Mouse (Mus musculus) hindbrain, postnatal 0 days (tissue): ENCODE results near the gene Cacnb3. TPM values are rescaled to one million over a fixed set of nuclear protein-coding genes. Genes with fewer than 3 reads are reported as not detected.
A peak's percentile ranks its signal among the peaks of the same experiment; 100 is the strongest.

Experiments used
- ATAC-seq: fragments of 200-750 bp; cut with Nextera tagmentation; 2 replicates; pipeline ENCODE4 v1.8.0; 2017; ENCODE audit warnings: mild to moderate bottlenecking, moderate TSS enrichment, moderate library complexity
- DNase-seq: peaks from one replicate; pipeline ENCODE4 v3.0.0-alpha.2; 2015; ENCODE audit warnings: low spot score
- H3K27ac ChIP-seq: fragments of 300-500 bp; sonication (generic); 2 replicates; pipeline ENCODE4 v1.5.1; 2014; ENCODE audit warnings: mild to moderate bottlenecking
- H3K27me3 ChIP-seq: fragments of 300-500 bp; sonication (generic); 2 replicates; pipeline ENCODE4 v1.6.1; 2014; ENCODE audit warnings: low read length, mixed read lengths; ENCODE audit not compliant: insufficient read depth
- H3K36me3 ChIP-seq: fragments of 300-500 bp; sonication (generic); 2 replicates; pipeline ENCODE4 v1.6.1; 2014; ENCODE audit warnings: low read length, mixed read lengths; ENCODE audit not compliant: insufficient read depth
- H3K4me1 ChIP-seq: fragments of 300-500 bp; sonication (generic); 2 replicates; pipeline ENCODE4 v1.6.1; 2014; ENCODE audit warnings: antibody characterized with exemption, low read length, mixed read lengths; ENCODE audit not compliant: insufficient read depth
- H3K4me2 ChIP-seq: fragments of 300-500 bp; sonication (generic); 2 replicates; pipeline ENCODE4 v1.6.1; 2014; ENCODE audit warnings: low read depth, mild to moderate bottlenecking, low read length, moderate library complexity, mixed read lengths
- H3K4me3 ChIP-seq: fragments of 300-500 bp; sonication (generic); 2 replicates; pipeline ENCODE4 v1.5.1; 2014; ENCODE audit warnings: low read length
- H3K9ac ChIP-seq: fragments of 300-500 bp; sonication (generic); replicated peaks from 2 replicates; pipeline ENCODE4 v1.6.1; 2014; ENCODE audit warnings: mild to moderate bottlenecking, low read length, moderate library complexity, mixed read lengths
- H3K9me3 ChIP-seq: fragments of 300-500 bp; sonication (generic); 2 replicates; pipeline ENCODE4 v1.6.1; 2016; ENCODE audit warnings: low read length, mixed read lengths
- CTCF ChIP-seq: IDR thresholded peaks from 2 replicates; pipeline ENCODE4 v1.5.1; 2016; ENCODE audit warnings: antibody characterized with exemption, control low read depth, low read depth
- WGBS: fragments of 180-500 bp; shearing (Covaris S2); extraction: QIAGEN DNeasy Blood & Tissue Kit; methylation state at CpG from one replicate; pipeline ENCODE4 v1.1.7; 2014; 5-methylcytosine and 5-hydroxymethylcytosine counted together
- polyA plus RNA-seq: library from polyadenylated mRNA; unstranded; fragments of >200 nt; fragmentation: Nextera tagmentation; extraction: Ambion mirVana; gene quantifications from 2 replicates; pipeline ENCODE4 v1.2.1, GENCODE M21; 2015
- total RNA-seq: library from RNA; depleted of rRNA; stranded (reverse); fragments of >200 nt; gene quantifications from 2 replicates; pipeline ENCODE4 v1.2.3, GENCODE M21; 2014

Gene Cacnb3
- total and polyA plus RNA-seq, 2 experiments from 2014 or later, result 83.1 to 166 TPM

DNA sequence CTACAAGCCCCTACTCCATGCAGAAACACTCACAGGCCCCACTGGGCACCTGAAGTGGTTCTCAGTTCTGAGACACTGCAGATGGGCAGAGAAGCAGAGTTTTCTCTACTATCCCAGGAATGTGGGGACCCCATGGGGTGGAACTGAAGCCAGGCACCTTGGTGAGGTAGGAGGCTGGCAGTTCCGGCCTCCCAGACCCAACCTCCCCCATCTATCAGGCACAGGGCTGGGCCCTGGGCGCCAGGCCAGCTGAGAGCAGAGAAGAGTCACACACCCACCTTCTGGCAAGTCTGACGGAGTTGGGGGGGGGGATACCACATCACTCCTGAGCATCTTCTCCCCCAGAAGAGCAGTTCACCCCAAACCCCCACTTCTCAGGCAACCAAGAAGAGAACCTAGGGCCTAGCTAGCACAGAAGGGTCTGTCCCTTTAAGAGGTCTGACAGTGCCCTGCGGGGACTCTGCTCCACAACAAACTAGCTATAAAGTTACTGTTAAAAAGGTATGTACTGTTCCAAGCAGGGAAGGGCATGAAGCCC lies 27.6 kb upstream of the Cacnb3 start:
- 53% methylated on average over 4 of the region's 4 CpGs for WGBS
- Histone ChIP-seq H3K27ac (no peak overlapping the region), H3K27me3 (no peaks in the 10 kb centered on the region), H3K9ac (peak overlapping the region; percentile 15; the same call in 1 of the 2 replicates), H3K36me3 (peaks cover 20% of the 10 kb centered on the region), H3K4me1 (peaks cover 6% of the 10 kb centered on the region), H3K9me3 (no peaks in the 10 kb centered on the region), H3K4me2 (peak overlapping the region; percentile 11; the same call in 1 of the 2 replicates), H3K4me3 (no peak overlapping the region)
- TF ChIP-seq CTCF, result no peak
- no peak for ATAC-seq
- no peak for DNase-seq

GRCm38 (mm10) chr15:98604041-98604575 lies 26.5 kb upstream of the Cacnb3 start:
- H3K27me3 ChIP-seq, result no peaks in the 10 kb centered on the region
- H3K27ac ChIP-seq, result no peak overlapping the region
- WGBS, result 92% methylated on average over 24 of the region's 24 CpGs
- no peak for DNase-seq
- no peak overlapping the region for H3K4me2 ChIP-seq
- ATAC-seq, result no peak
- H3K4me1 ChIP-seq, result peaks cover 9% of the 10 kb centered on the region
- H3K4me3 ChIP-seq, result no peak overlapping the region
- H3K9me3 ChIP-seq, result no peaks in the 10 kb centered on the region
- peaks cover 16% of the 10 kb centered on the region for H3K36me3 ChIP-seq
- no peak overlapping the region for H3K9ac ChIP-seq
- no peak for TF ChIP-seq CTCF

DNA sequence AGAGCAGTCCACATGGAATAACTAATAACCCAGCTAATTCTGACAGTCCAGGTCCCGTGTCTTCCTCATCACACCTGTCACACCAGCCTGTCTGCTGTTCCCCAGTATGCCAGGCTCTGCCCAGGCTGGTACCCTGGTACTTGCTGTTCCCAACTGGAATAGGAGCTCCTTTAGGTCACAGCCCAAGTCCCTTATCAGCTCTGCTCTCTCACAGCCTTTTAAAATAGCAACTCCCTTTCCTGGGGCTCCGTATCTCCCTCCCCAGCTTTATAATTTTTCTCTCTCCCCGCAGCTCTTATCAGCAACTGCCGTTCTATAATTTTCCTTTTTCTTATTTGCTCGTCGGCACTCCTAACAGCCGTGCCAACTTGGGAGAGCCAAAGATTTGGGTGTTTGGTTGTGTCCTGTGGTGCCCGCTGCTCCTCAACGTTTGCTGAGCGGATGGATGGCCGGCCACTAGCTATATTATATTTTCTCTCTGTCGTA lies 24.5 kb upstream of the Cacnb3 start:
- H3K27me3 ChIP-seq, result no peaks in the 10 kb centered on the region
- TF ChIP-seq CTCF, result no peak
- H3K9ac ChIP-seq, result no peak overlapping the region
- H3K36me3 ChIP-seq, result peaks cover 10% of the 10 kb centered on the region
- no peak overlapping the region for H3K27ac ChIP-seq
- DNase-seq, result no peak
- no peak overlapping the region for H3K4me3 ChIP-seq
- ATAC-seq, result no peak
- WGBS, result 84% methylated on average over 12 of the region's 12 CpGs
- no peaks in the 10 kb centered on the region for H3K9me3 ChIP-seq
- H3K4me2 ChIP-seq, result no peak overlapping the region
- H3K4me1 ChIP-seq, result peaks cover 9% of the 10 kb centered on the region

- no peak for ATAC-seq
- no peak for TF ChIP-seq CTCF
- Histone ChIP-seq H3K27me3 (no peaks in the 10 kb centered on the region), H3K4me3 (no peak overlapping the region), H3K9me3 (no peaks in the 10 kb centered on the region), H3K9ac (0 out of 2 replicates have a peak overlapping the region, but pooled peaks have one; percentile 1), H3K36me3 (peaks cover 10% of the 10 kb centered on the region), H3K27ac (no peak overlapping the region), H3K4me1 (peaks cover 9% of the 10 kb centered on the region), H3K4me2 (no peak overlapping the region)
- WGBS, result 60% methylated on average over 9 of the region's 9 CpGs
- DNase-seq, result no peak
Observed at GRCm38 (mm10) chr15:98606739-98607138, 23.9 kb upstream of the Cacnb3 start.

DNA sequence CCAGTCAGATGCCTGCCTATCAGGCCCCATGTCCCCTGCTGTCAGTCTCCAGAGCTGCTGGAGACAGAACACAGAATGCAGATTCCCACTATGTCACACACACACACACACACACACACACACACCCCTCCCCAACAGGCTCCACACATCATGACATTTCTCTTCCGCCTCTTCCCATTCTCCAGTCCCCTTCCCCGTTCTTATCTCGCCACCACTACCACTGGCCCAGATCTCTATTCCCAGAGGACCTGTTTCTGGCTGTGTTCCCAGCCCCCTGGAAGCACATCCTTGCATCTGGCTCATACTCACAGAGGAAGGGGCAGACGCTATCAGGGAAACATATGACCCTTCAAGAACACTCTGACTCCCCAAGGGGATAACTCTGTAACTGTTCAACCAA lies 23.1 kb upstream of the Cacnb3 start:
- H3K9ac ChIP-seq, result 0 out of 2 replicates have a peak overlapping the region, but pooled peaks have one; percentile 86
- peaks cover 10% of the 10 kb centered on the region for H3K36me3 ChIP-seq
- 17% methylated on average over 4 of the region's 4 CpGs for WGBS
- H3K27me3 ChIP-seq, result no peaks in the 10 kb centered on the region
- ATAC-seq, result no peak
- no peaks in the 10 kb centered on the region for H3K9me3 ChIP-seq
- TF ChIP-seq CTCF, result no peak
- 0 out of 2 replicates have a peak overlapping the region, but pooled peaks have one; percentile 11 for H3K27ac ChIP-seq
- peaks cover 9% of the 10 kb centered on the region for H3K4me1 ChIP-seq
- no peak overlapping the region for H3K4me3 ChIP-seq
- peak overlapping the region; percentile 86 for H3K4me2 ChIP-seq
- no peak for DNase-seq

- Histone ChIP-seq H3K27me3 (no peaks in the 10 kb centered on the region), H3K27ac (peak overlapping the region; percentile 81; the same call in 1 of the 2 replicates), H3K36me3 (peaks cover 7% of the 10 kb centered on the region), H3K9me3 (no peaks in the 10 kb centered on the region), H3K9ac (peak overlapping the region; percentile 86), H3K4me3 (peak overlapping the region; percentile 89), H3K4me2 (peak overlapping the region; percentile 86), H3K4me1 (peaks cover 9% of the 10 kb centered on the region)
- TF ChIP-seq CTCF, result no peak
- DNase-seq, result no peak
- 11% methylated on average over 9 of the region's 10 CpGs for WGBS
- no peak for ATAC-seq
Observed at GRCm38 (mm10) chr15:98608058-98608783, 22.4 kb upstream of the Cacnb3 start.
